Mouse (Mus musculus) heart, adult 8-10 months (tissue): ENCODE results near the gene Tmc6. TPM values are rescaled to one million over a fixed set of nuclear protein-coding genes. Genes with fewer than 3 reads are reported as not detected.

Experiments
- total RNA-seq, 4 experiments: library from RNA; stranded (reverse); gene quantifications; 2 replicates each; pipeline ENCODE4 v1.2.4; 2022

Gene Tmc6
- total RNA-seq, 4 experiments from 2014 or later: 11.7 to 14.6 (median 12.8) TPM

Other genes starting within 250 kb of the Tmc6 start
- 10 to 100 TPM; 27.0 to 32.1 (median 29.7) TPM for gene Tnrc6c, start 127.9 kb downstream of the Tmc6 start, total RNA-seq
- 1 to 10 TPM; 2.3 to 4.4 (median 3.6) TPM for gene Tmc8, start 122 bp downstream of the Tmc6 start, total RNA-seq
- gene 6030468B19Rik, start 15.5 kb upstream of the Tmc6 start, total RNA-seq: not detected
- gene Gm20708, start 27.5 kb upstream of the Tmc6 start, total RNA-seq: 1 to 10 TPM in 2 of 4 experiments, under 1 TPM in 1, not detected in 1; 0.63 to 1.3 (median 1.2) TPM
- 100 to 1,000 TPM; 123 to 137 (median 131) TPM for gene Syngr2, start 27.5 kb upstream of the Tmc6 start, total RNA-seq
- 1 to 10 TPM; 2.3 to 6.0 (median 4.9) TPM for gene Afmid, start 43.7 kb upstream of the Tmc6 start, total RNA-seq
- 1 to 10 TPM in 3 of 4 experiments, under 1 TPM in 1; 0.78 to 3.2 (median 2.3) TPM for gene Tk1, start 43.9 kb upstream of the Tmc6 start, total RNA-seq
- gene Birc5, start 67.1 kb upstream of the Tmc6 start, total RNA-seq: under 1 TPM; 0.25 to 0.87 (median 0.67) TPM
- not detected for gene Tmem235, start 78.6 kb upstream of the Tmc6 start, total RNA-seq
- 10 to 100 TPM in 3 of 4 experiments, 1 to 10 TPM in 1; 9.0 to 11.3 (median 10.3) TPM for gene Tha1, start 91.3 kb upstream of the Tmc6 start, total RNA-seq
- gene Socs3, start 187.8 kb upstream of the Tmc6 start, total RNA-seq: 1 to 10 TPM; 3.8 to 6.2 (median 4.7) TPM
- gene Pgs1, start 204.1 kb upstream of the Tmc6 start, total RNA-seq: 10 to 100 TPM; 16.4 to 20.6 (median 19.2) TPM